Mouse (Mus musculus) intestine, embryonic 16.5 days (tissue): ENCODE measurements around the gene Slc25a16. TPM values are rescaled to one million over a fixed set of nuclear protein-coding genes. Genes with fewer than 3 reads are reported as not detected.
"Not testable (repeated sequence)": the region's sequence is repeated elsewhere in the genome, so short reads cannot be mapped to it uniquely, and the experiment has no call there.

Experiments
- ATAC-seq: fragments of 200-750 bp; cut with Nextera tagmentation; 2 replicates; pipeline ENCODE4 v1.8.0; 2017; ENCODE audit warnings: moderate TSS enrichment, moderate library complexity
- H3K27ac ChIP-seq: fragments of 300-500 bp; sonication (generic); 2 replicates; pipeline ENCODE4 v1.5.1; 2014; ENCODE audit warnings: mild to moderate bottlenecking, low read length
- H3K27me3 ChIP-seq: fragments of 300-500 bp; sonication (generic); replicated peaks from 2 replicates; pipeline ENCODE4 v1.6.1; 2014; ENCODE audit warnings: low read length, control low read depth, mixed read lengths; ENCODE audit not compliant: control insufficient read depth, insufficient read depth
- H3K36me3 ChIP-seq: fragments of 300-500 bp; sonication (generic); 2 replicates; pipeline ENCODE4 v1.6.1; 2014; ENCODE audit warnings: low read length, control low read depth; ENCODE audit not compliant: control insufficient read depth, insufficient read depth
- H3K4me1 ChIP-seq: fragments of 300-500 bp; sonication (generic); 2 replicates; pipeline ENCODE4 v1.6.1; 2014; ENCODE audit warnings: low read length, control low read depth, mixed read lengths; ENCODE audit not compliant: control insufficient read depth, insufficient read depth
- H3K4me2 ChIP-seq: fragments of 300-500 bp; sonication (generic); 2 replicates; pipeline ENCODE4 v1.6.1; 2014; ENCODE audit warnings: low read depth, low read length, control low read depth
- H3K4me3 ChIP-seq: fragments of 300-500 bp; sonication (generic); 2 replicates; pipeline ENCODE4 v1.5.1; 2014; ENCODE audit warnings: mild to moderate bottlenecking, low read length
- H3K9ac ChIP-seq: fragments of 300-500 bp; sonication (generic); 2 replicates; pipeline ENCODE4 v1.6.1; 2014; ENCODE audit warnings: low read depth, low read length
- H3K9me3 ChIP-seq: fragments of 300-500 bp; sonication (generic); 2 replicates; pipeline ENCODE4 v1.6.1; 2016; ENCODE audit warnings: low read length, control low read depth; ENCODE audit not compliant: control insufficient read depth
- WGBS: fragments of 180-500 bp; shearing (Covaris S2); extraction: QIAGEN DNeasy Blood & Tissue Kit; methylation state at CpG from one replicate; pipeline ENCODE4 v1.1.7; 2014; 5-methylcytosine and 5-hydroxymethylcytosine counted together
- polyA plus RNA-seq: library from polyadenylated mRNA; unstranded; fragments of >200 nt; fragmentation: Nextera tagmentation; extraction: Ambion mirVana; gene quantifications from 2 replicates; pipeline ENCODE4 v1.2.1, GENCODE M21; 2015

Gene Slc25a16
- polyA plus RNA-seq, 1 experiment from 2014 or later, result 13.2 TPM

- Histone ChIP-seq H3K4me1 (no peaks in the 10 kb centered on the region), H3K27me3 (no peaks in the 10 kb centered on the region), H3K4me3 (no peak overlapping the region), H3K9ac (no peak overlapping the region), H3K36me3 (no peaks in the 10 kb centered on the region), H3K27ac (no peak overlapping the region), H3K9me3 (no peaks in the 10 kb centered on the region), H3K4me2 (no peak overlapping the region)
- WGBS, result 71% methylated on average over 2 of the region's 2 CpGs
- ATAC-seq, result no peak
These were observed 22.4 kb upstream of the Slc25a16 start for GRCm38 (mm10) chr10:62898061-62898460.

- Histone ChIP-seq H3K36me3 (no peaks in the 10 kb centered on the region), H3K27me3 (no peaks in the 10 kb centered on the region), H3K4me3 (no peak overlapping the region), H3K27ac (no peak overlapping the region), H3K4me1 (no peaks in the 10 kb centered on the region), H3K9me3 (no peaks in the 10 kb centered on the region), H3K9ac (no peak overlapping the region), H3K4me2 (no peak overlapping the region)
- WGBS, result 94% methylated on average over 4 of the region's 4 CpGs
- no peak for ATAC-seq
These were observed 20.3 kb upstream of the Slc25a16 start for GRCm38 (mm10) chr10:62900144-62900543.

- no peaks in the 10 kb centered on the region for H3K9me3 ChIP-seq
- H3K27ac ChIP-seq, result no peak overlapping the region
- H3K4me2 ChIP-seq, result no peak overlapping the region
- H3K4me3 ChIP-seq, result no peak overlapping the region
- H3K4me1 ChIP-seq, result no peaks in the 10 kb centered on the region
- no peak for ATAC-seq
- 37% methylated on average over 8 of the region's 8 CpGs for WGBS
- no peaks in the 10 kb centered on the region for H3K27me3 ChIP-seq
- H3K36me3 ChIP-seq, result no peaks in the 10 kb centered on the region
- no peak overlapping the region for H3K9ac ChIP-seq
These were observed 18.6 kb upstream of the Slc25a16 start for GRCm38 (mm10) chr10:62901826-62902225.

- Histone ChIP-seq H3K4me1 (no peaks in the 10 kb centered on the region), H3K9me3 (no peaks in the 10 kb centered on the region), H3K4me2 (no peak overlapping the region), H3K36me3 (no peaks in the 10 kb centered on the region), H3K9ac (no peak overlapping the region), H3K4me3 (no peak overlapping the region), H3K27me3 (no peaks in the 10 kb centered on the region), H3K27ac (no peak overlapping the region)
- WGBS, result 35% methylated on average over 1 of the region's 1 CpGs
- no peak for ATAC-seq
These were observed 17.6 kb upstream of the Slc25a16 start for GRCm38 (mm10) chr10:62902829-62903228.

- no peaks in the 10 kb centered on the region for H3K36me3 ChIP-seq
- no peak overlapping the region for H3K4me2 ChIP-seq
- H3K27me3 ChIP-seq, result no peaks in the 10 kb centered on the region
- no peak overlapping the region for H3K4me3 ChIP-seq
- H3K9me3 ChIP-seq, result no peaks in the 10 kb centered on the region
- ATAC-seq, result no peak
- no peak overlapping the region for H3K27ac ChIP-seq
- no peak overlapping the region for H3K9ac ChIP-seq
- WGBS, result 90% methylated on average over 7 of the region's 7 CpGs
- H3K4me1 ChIP-seq, result no peaks in the 10 kb centered on the region
These were observed 14.1 kb upstream of the Slc25a16 start for GRCm38 (mm10) chr10:62906336-62906735.

GRCm38 (mm10) chr10:62908896-62909295 is 11.5 kb upstream of the Slc25a16 start, which contains the start of gene Tet1:
Gene Tet1, minus strand, starts transcription at chr10:62908996.
- not testable (repeated sequence) for H3K9me3 ChIP-seq, H3K4me3 ChIP-seq, H3K36me3 ChIP-seq, H3K27me3 ChIP-seq, H3K9ac ChIP-seq, H3K27ac ChIP-seq, H3K4me1 ChIP-seq, ATAC-seq, H3K4me2 ChIP-seq
- no CpG with 5 or more reads among the region's 1 CpGs for WGBS

GRCm38 (mm10) chr10:62911120-62911519 is 9.3 kb upstream of the Slc25a16 start:
- no peak overlapping the region for H3K27ac ChIP-seq
- WGBS, result 87% methylated on average over 2 of the region's 2 CpGs
- no peak for ATAC-seq
- H3K9me3 ChIP-seq, result no peaks in the 10 kb centered on the region
- H3K4me3 ChIP-seq, result no peak overlapping the region
- H3K4me1 ChIP-seq, result no peaks in the 10 kb centered on the region
- H3K27me3 ChIP-seq, result no peaks in the 10 kb centered on the region
- no peaks in the 10 kb centered on the region for H3K36me3 ChIP-seq
- H3K4me2 ChIP-seq, result no peak overlapping the region
- H3K9ac ChIP-seq, result no peak overlapping the region

GRCm38 (mm10) chr10:62918985-62919384 is 1.4 kb upstream of the Slc25a16 start:
- no peak overlapping the region for H3K4me3 ChIP-seq
- no peak overlapping the region for H3K27ac ChIP-seq
- peaks cover 4% of the 10 kb centered on the region for H3K4me1 ChIP-seq
- no peaks in the 10 kb centered on the region for H3K36me3 ChIP-seq
- H3K4me2 ChIP-seq, result no peak overlapping the region
- no peaks in the 10 kb centered on the region for H3K9me3 ChIP-seq
- H3K27me3 ChIP-seq, result no peaks in the 10 kb centered on the region
- ATAC-seq, result no peak
- WGBS, result 85% methylated on average over 3 of the region's 3 CpGs
- H3K9ac ChIP-seq, result no peak overlapping the region

- Histone ChIP-seq H3K4me3 (peak overlapping the region; percentile 98), H3K4me1 (peaks cover 4% of the 10 kb centered on the region), H3K9me3 (no peaks in the 10 kb centered on the region), H3K36me3 (no peaks in the 10 kb centered on the region), H3K9ac (peak overlapping the region; percentile 97), H3K27ac (peak overlapping the region; percentile 83), H3K4me2 (peak overlapping the region; percentile 65), H3K27me3 (no peaks in the 10 kb centered on the region)
- ATAC-seq, result peak; percentile 72
- 0% methylated on average over 29 of the region's 29 CpGs for WGBS
These were observed 328 bp downstream of the Slc25a16 start for GRCm38 (mm10) chr10:62920766-62921156.

GRCm38 (mm10) chr10:62924096-62924635 is 3.7 kb downstream of the Slc25a16 start:
- no peaks in the 10 kb centered on the region for H3K36me3 ChIP-seq
- ATAC-seq, result no peak
- WGBS, result 91% methylated on average over 4 of the region's 4 CpGs

More at GRCm38 (mm10) chr10:62924096-62924635, 3.7 kb downstream of the Slc25a16 start:
- H3K9ac ChIP-seq, result no peak overlapping the region
- peaks cover 4% of the 10 kb centered on the region for H3K4me1 ChIP-seq
- no peak overlapping the region for H3K27ac ChIP-seq
- no peak overlapping the region for H3K4me3 ChIP-seq
- no peaks in the 10 kb centered on the region for H3K9me3 ChIP-seq
- H3K4me2 ChIP-seq, result no peak overlapping the region
- no peaks in the 10 kb centered on the region for H3K27me3 ChIP-seq
